Mouse (Mus musculus): ENCODE data around the gene Kdm2b.

DNA sequence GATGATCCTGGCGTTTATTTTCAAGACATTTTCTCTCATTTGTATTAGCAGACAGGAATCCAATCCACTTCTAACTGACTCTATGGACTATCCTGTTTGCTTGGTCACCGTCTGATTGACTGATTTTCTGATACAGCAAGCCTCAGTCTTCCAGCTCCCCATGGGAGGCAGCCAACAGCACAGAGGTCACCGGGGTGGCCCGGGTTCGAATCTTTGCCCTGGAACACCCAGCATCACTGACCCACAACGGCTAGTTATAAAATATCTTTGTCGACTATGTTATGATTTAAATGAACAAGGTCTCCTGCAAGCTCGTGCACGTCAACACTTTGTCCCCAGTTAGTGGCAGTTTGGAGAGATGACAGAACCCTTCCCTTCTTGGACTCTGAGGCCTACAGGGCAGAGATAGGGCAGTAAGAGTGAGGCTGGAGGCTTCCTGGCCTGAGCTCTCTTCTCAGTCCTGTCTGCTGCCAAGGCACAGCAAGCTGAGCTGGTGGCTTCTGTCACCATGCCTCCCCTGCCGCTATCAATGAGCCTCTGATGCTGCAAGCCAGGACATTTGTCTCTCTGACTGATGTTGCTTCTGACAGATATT lies 65.7 kb downstream of the Kdm2b start:
- no peak for TF ChIP-seq CTCF (IDR thresholded peaks at IDR 0.05; ENCODE audit: borderline replicate concordance, extremely low read depth, insufficient read depth, insufficient read length)
- TF ChIP-seq POLR2A (IDR thresholded peaks at IDR 0.05; ENCODE audit: borderline replicate concordance, extremely low read depth, insufficient read depth, insufficient read length, poor library complexity, severe bottlenecking): no peak
